Mouse (Mus musculus) mouse trophoblast stem cell (cell line): ENCODE measurements around the gene Trf.

Experiments
- in situ Hi-C, 2 experiments: fragments of 300-500 bp; cut with MseI, MboI; formaldehyde crosslinking; loops; 2 replicates in 1 of 2; 3 replicates in 1 of 2; pipeline ENCODE4 v1.15.1; 2025

Gene Trf

DNA sequence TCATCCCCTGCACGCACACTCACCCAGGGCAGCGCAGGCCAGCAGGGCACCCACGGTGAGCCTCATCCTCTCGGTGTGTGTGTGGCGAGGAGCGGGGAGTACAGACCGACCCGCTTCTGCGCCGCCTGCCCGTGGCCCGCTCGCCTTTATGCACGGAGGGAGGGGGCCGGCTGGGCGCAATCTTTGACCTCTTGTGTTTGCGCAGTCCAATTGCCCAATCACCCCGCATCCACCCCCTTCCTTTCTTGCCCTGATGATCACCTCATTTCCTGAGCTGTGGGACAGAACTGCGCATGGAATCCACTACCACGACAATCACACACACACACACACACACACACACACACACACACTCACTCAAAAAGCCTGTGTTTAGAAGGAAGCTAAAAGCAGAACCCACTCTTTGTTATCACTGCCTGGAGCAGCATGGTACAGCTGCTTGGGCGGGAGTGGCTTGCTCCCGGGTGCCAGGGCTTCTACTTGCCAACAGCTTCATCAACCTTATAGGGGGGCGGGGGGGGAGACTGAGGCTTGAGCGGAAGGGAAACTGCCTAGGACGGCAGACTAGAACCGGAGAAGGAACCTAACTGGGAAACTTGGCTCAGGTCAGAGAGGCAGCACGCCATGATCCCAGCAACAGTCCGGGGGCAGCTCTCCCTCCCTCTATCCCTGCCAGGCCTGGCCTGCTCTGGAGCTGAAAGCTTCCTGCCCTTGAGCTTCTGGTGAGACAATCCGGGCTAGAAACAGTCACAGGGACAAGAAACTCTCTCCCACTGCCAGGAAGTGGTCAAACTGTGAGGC lies at the start of gene Trf, which contains the start of gene Gm20425:
Gene Trf, minus strand, starts transcription at position 294 of the 801 bp plus-strand sequence.
Gene Gm20425, minus strand, starts transcription at position 157 of the 801 bp plus-strand sequence.
- in situ Hi-C loops = no loop called here

DNA sequence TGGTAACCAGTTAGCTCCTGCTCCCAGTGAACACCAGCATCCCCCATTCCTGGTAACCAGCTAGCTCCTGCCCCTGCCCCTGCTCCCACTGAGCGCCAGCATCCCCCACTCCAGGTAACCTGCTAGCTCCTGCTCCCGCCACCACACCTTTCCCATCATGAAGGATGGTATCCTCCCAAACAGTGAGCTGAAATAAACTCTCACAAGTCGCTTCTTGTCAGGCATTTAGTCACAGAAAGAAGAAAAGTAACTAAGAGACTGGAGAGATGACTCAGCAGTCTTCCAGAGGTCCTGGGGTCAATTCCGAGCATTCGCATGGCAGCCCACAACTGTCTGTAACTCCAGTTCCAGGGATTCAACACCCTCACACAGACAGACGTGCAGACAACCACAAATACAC lies 46.6 kb upstream of the Trf start:
- in situ Hi-C loops = no loop called here

DNA sequence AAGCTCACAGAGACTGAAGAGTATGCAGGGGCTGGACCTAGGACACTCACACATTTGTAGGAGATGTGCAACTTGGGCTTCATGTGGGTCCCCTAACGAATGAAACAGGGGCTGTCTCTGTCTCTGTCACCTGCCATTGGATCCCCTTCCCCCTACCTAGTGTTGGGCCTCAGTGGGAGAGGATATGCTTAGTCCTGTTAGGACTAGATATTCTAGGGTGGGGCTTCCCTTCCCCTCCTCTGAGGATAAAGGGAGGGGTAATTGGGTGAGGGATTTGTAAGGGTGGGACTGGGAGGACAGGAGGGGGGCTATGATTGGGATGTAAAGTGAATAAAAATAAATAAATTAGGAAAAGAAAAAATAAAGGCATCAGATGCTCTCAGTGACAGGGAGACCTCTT lies 45.4 kb upstream of the Trf start:
- in situ Hi-C loops = no loop called here

DNA sequence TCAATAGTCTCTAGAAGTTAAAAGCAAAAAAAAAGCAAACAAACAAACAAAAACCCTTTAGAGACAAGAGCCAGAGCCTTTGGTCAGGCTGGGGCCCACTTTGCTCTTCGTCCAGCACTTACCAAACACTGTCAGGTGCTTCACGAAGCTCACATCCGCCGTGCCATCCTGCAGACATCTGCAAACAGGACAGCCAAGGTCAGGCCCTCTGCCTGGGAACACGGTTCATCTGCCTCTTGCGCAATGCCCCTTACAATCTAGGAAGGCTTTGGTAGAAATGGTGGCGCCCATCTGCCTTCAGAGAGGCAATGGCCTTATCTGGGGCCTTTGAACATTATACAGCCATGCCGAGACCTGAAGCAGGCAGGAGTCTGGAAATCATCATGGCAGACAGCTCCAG lies 44.6 kb upstream of the Trf start:
- in situ Hi-C loops = no loop called here

DNA sequence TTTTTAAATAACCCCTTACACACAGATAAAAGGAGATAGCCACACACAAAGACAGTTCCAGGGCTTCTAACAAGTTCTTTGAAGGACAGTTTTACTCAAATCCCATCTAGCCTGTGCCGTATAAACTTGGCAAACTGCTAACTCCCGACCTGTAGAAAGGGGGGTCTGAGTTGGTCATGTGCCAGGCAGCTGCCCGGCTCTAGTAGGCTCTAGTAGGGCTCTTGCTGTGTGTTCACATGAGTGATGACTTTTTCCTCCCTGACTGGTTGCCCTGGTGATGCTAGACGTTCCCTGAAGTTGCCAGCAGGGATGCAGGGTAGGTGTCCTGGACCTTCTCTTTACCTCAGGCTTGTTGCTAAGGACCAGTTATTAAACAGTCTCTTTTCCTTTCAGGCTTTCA lies 40.9 kb upstream of the Trf start:
- in situ Hi-C loops = no loop called here

DNA sequence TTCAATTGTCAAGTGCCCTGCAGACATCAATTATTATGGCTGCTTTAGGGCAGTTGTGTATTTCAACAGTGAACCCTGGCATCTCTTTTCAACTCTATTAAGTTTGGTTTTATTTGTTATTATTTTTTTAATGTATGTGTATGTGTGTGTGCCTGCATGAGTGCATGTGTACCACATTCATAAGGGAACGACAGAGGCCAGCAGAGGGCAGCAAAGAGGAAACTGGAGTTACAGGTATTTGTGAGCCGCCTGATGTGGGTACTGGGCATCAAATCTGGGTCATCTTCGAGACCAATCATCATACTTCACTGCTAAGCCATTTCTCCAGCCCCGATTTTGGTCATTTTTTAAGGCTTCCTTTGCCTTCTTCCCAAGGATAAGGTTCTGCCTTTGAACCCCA lies 35.5 kb upstream of the Trf start:
- in situ Hi-C loops = no loop called here

DNA sequence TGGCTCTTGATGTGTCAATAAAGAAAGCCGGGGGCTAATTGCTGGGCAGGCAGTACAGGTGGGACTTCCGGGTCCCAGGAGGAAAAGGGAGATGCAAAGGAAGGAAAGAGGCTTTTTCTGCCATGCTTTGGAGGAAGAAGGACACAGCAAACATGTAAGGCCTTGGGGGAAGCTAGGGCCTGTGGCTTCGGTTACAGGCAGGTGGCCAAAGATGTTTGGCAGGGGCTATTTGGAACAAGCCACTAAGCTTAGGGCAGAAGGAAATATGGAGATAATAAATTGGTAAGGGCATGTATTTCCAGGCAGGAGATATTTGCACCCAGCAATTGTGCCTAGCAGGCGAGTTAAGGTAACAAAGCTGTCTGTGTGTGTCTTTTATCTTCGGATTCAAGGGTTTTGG lies 22.7 kb upstream of the Trf start:
- in situ Hi-C loops = no loop called here

DNA sequence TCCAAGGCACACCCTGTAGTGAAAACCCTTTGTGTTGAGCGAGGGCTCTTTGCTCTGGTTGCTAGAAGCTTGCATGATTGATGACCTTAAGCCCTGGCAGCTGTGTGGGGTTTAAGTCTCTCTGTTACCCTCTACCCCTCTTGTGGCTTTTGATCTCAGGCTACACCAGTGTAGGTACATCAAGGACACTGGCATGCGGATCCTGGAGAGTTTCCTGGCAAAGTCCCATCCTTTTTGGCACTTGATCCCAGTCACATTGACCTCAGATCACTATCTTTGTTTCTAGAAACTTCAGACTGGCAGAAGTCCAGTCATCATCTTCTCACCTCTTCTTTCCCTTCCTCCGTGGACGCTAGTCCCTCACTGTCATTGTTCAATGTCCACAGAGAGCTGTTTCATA lies 18.4 kb upstream of the Trf start:
- in situ Hi-C loops = no loop called here

DNA sequence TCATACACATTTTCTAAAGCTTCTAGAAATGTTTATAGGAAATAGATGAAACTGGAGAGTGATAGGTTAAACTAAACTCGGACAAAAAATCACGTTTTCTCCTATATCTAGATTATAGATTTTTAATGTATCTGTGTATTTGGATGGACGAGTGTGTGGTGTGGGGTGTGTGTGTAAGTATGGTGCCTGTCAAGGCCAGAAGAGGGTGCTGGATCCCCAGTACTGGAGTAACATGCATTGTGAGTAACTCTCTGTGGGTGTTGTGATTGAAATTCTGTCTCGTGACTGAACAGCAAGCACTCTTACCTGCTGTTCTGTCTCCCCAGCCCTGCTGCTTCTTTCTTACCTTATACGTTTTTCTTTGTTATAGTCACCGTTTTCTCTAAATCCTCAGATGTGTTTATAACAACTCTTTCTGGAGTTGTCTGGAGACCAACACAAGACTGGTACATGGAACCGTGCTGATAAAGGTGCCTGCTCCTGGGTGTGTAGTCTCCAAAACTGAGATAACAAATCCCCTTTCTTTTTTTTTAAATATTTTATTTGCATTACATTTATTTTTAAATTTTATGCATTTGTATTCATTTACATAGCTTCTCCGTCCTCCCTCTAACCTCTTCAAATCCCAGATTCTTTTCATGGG lies 16.4 kb upstream of the Trf start:
- in situ Hi-C loops = no loop called here

DNA sequence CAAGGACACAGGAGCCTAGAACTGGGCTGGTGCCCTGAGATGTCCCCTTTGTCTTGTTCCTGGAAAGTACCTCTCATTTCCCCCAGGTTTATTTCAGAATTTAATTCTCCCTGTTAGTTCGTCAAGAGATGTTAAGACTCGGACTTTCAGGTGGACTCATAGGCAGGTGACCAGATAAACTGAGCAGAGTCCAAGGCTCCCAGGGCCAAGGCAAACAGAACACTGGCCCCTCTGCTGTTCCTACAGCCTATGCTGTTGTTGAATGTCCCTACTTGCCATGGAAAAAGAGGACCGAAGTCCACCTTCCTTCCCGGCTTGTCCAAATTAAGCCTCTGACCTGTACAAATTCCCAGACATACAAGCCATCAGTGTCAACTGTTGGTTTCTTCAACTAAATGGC lies 13.4 kb upstream of the Trf start:
- in situ Hi-C loops = no loop called here

DNA sequence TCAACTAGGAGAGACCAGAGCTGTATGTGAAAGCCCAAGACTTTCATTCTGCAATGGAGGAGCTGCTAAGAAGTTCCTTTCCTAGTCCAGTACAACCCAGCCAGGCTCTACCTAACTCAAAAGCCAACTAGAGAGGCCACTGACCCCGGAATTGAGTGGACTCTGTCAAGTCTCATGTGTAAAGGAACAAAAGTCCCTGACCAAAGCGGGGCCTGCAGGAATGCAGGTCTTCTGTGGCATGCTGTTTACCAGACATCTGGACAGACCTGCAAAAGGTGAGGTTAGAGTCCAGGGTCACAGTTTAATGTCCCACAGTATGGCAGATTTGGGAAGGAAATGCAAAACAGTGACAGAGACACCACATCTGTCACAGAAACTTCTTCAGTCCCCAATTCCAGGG lies 11.0 kb upstream of the Trf start:
- in situ Hi-C loops = no loop called here

DNA sequence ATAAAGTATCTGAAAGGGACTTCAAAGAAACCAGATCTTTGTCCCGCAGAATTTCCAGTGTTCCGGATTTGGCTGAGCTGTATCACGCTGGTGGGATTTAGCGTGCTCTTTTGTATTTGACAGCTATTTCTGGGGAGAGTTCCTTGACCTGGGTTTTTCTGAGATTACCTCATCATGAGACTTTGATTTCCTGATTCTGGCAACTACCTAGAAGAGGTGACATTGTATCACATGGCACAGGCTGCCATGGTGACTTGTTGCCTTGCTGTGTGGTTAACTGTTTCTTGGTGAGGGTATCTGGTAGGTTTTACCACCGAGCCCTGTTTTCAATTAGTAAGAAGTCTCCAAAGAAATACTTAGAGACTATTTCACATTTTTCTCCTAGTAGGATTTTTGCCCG lies 9.2 kb upstream of the Trf start:
- in situ Hi-C loops = no loop called here

DNA sequence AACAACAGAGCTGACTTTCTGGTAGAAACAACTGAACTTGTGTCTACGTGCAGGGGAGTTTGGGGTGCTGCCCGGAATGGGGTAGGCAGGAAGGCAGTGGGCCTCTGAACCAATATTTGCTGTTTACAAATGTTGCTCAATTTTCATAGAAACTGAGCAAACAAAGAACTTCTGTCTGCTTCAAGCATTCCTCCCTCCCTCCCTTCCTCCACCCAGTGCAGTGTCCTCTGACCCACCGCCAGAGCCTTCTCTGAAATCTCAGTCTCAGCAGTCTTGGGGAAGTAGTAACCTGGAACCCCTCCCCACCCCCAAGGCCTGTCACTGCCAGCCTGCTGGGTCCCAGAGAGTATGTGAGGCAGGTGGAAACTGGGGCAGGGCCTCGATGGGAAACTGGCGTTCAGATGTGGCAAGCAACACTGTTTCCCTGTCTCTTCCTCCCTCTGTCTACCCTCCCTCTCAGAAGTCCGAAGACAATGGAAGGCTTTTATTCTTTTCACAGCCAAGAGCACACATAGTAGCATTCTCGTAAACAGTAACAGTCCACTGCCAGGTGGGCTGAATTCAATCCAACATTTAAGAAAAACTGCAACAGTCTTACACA lies 4.4 kb upstream of the Trf start:
- in situ Hi-C loops = no loop called here

DNA sequence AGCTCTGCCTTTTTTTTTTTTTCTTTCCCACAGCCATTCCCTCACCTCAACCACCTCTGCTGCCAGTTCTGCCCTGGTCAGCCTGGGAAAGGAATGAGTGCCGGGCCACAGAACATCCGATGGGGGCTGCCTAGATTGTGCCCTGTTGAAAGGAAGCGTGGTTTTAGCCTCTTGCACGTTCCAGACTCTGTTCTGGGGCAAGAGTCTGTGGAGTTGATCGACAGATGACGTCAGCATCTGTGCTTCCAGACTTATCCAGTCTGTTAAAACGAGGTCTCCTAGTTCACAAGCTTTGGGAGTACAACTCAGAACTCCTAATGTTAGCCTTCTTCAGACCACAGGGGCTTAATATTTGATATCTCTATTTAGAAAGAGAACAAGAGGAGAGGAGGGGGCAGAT lies 3.8 kb upstream of the Trf start:
- in situ Hi-C loops = no loop called here

DNA sequence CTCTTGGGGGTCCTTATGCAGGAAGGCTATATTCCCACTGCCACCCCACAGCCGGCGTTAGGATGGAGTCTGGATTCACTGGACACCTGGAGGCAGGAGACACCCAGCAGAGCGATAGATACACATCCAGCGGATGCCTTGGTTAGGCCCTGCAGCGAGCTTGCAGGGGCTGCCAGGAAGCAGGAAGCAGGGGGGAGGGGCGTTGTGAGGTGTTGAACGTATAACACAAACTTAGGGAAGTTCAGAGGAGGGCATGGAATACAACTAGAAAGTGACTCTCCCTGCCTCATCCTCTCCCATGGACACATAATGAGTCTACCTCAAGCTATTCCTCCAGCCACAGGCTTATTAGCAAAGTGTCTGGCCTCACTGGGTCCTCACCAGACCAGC lies 2.8 kb upstream of the Trf start:
- in situ Hi-C loops = no loop called here

DNA sequence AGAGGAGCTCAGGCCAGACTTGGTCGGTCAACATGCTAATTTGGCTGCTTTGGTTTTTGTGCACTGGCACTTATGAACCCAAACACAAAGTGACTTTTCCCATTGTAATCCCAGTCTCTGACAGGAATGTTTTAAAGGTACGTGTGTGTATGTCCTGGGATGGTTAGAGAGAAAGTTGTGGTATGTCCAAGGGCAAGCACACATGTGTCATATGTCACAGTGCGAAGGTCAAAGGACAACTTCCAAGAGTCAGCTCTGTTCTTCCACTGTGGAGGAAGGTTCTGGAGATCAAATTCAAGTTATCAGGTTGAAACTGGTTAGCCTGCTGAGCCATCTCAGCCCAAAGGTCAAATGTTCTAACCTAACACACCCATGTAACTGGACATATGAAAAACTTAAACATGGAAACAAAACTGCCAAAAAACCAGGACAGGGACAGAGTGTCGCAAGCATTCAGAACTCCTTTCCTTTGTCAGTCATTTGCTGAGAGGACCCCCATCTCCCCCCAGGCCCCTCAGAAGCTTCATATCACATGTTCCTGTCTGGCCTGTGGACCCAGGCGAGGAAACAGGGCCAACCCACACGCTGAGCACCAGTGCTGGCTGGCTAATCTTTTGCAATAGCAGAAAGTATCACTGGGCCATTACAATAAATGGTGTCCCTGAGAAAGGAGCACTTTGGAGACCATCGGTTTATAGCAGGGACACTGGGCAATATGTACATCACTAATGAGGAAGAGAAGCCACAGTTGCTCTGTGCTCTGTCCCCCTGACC lies 2.2 kb upstream of the Trf start:
- in situ Hi-C loops = no loop called here

DNA sequence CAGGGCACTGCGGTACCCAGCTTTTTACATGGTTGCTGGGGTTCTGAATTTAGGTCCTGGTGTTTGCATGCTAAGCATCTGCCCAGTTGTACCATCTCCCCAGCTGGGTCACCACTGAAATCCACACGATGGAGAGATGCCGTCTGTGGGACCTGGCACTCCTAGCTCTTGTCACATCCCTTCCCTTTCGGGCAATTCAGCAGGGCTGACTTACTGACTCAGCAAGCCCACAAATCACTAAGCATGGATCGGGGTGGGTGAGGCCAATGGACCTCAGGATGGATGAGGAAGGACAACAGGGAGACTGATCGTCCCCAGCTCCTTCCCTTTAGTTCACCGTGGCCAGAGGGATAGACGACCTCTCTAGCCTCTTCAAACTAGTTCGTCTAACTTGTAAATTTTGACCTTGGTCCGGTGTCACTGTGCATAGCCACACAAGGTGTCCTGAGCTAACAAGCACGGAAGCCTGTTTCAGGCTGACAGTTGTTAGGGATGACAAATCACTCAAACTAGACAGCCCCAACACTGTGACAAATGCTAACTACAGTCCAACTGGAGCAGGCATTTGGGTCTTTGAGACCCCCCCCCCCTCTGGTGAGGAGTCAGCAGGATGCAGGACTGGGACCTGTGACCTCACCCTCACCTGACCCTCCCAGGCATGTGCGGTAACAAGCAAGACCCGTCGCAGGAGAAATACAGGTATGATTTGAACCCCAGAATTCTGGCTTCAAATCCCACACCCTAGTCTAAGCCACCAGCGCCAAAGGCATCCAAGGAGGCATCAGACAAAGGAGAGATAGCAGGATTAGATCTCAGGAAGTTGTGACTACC lies 992 bp downstream of the Trf start:
- in situ Hi-C loops = loop anchor here (5.0 to 10.0 kb wide), 3 partner anchors 56 to 73 kb away; no protein-coding TSS in a partner anchor

DNA sequence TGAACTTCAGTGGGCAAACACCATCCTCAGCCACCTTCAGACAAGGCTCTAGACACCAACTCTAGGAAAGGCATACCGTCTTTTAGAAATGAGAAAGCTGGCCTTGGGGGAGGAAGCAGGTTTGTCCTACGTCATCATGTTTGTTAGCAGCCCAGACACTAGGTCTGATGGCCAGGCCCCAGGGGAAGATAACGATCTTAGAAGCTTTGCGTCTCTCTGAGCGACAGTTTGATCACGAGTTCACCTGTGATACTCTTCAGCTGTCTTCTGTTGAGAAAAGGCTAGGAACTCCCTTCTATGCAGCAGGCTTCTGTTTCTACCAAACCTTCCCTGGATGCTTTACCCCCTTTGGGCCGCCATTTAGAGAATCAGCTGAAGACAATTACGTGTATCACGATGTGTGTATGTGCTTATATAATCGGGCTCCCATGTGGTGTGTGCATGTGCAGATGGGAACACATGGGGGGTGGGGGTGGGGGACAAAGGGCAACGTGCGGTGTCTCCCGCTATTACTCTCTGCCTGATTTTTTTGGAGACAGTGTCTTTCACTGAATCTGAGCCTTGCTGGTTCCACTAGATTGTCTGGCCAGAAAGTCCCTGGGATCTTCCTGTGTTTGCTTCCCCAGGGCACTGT lies 1.8 kb downstream of the Trf start:
- in situ Hi-C loops = loop anchor here (5.0 to 10.0 kb wide), 3 partner anchors 56 to 74 kb away; no protein-coding TSS in a partner anchor

DNA sequence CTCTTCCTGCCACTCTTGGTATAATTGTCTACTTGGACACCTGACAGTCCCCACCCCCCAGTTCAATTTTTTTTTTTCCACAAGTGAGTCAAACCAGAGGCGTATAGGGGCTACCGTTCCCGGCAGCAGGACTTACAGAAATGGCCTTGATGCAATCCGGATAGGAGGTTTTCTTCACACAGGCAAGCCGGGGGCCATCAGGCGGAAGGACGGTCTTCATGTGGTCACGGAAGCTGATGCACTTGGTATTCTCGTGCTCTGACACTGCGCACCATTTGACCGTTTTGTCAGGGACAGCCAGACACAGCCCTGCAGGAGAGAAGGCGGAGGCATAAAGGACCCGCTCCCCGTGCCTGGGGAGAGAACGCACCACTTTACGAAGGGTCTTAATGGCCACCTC lies 2.5 kb downstream of the Trf start:
- in situ Hi-C loops = loop anchor here (5.0 to 10.0 kb wide), 3 partner anchors 57 to 75 kb away; no protein-coding TSS in a partner anchor

DNA sequence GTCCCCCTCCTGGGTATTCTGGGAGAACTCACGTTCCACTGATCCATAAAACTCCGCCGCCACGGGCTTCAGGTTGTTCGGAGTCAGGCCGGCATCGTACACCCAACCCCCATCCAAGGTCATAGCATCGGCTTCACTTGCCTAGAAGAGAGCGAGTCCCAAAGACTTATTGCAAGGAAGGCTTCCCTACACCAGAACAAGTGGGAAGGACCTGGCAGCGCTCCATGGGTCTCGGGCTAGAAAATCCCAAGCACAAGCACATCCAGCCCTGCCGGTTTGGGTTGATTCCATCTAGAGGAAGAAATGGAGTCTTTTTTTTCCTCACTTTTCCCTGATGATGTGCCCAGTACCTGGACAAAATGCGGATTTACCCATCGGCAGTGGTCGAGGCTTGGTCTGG lies 3.4 kb downstream of the Trf start:
- in situ Hi-C loops = loop anchor here (5.0 to 10.0 kb wide), 3 partner anchors 58 to 75 kb away; no protein-coding TSS in a partner anchor
